Mouse (Mus musculus) midbrain, embryonic 14.5 days (tissue): ENCODE results near the gene Ugt1a9. TPM values are rescaled to one million over a fixed set of nuclear protein-coding genes. Genes with fewer than 3 reads are reported as not detected.
"Not testable (repeated sequence)": the region's sequence is repeated elsewhere in the genome, so short reads cannot be mapped to it uniquely, and the experiment has no call there.

Experiments
- ATAC-seq: fragments of 200-750 bp; cut with Nextera tagmentation; 2 replicates; pipeline ENCODE4 v1.8.0; 2017; ENCODE audit warnings: moderate number of reproducible peaks, moderate library complexity; ENCODE audit not compliant: low FRiP score, low TSS enrichment
- DNase-seq: peaks from one replicate; pipeline ENCODE4 v3.0.0-alpha.2; 2015
- H3K27ac ChIP-seq: fragments of 300-500 bp; sonication (generic); replicated peaks from 2 replicates; pipeline ENCODE4 v1.5.1; 2014; ENCODE audit warnings: mild to moderate bottlenecking, low read depth, low read length, moderate library complexity
- H3K27me3 ChIP-seq: fragments of 300-500 bp; sonication (generic); 2 replicates; pipeline ENCODE4 v1.6.1; 2014; ENCODE audit warnings: low read length, control low read depth, mixed read lengths; ENCODE audit not compliant: control insufficient read depth, insufficient read depth
- H3K36me3 ChIP-seq: fragments of 300-500 bp; sonication (generic); 2 replicates; pipeline ENCODE4 v1.6.1; 2014; ENCODE audit warnings: low read length, control low read depth; ENCODE audit not compliant: control insufficient read depth, insufficient read depth
- H3K4me1 ChIP-seq: fragments of 300-500 bp; sonication (generic); 2 replicates; pipeline ENCODE4 v1.6.1; 2014; ENCODE audit warnings: mild to moderate bottlenecking, antibody characterized with exemption, low read length, control low read depth; ENCODE audit not compliant: control insufficient read depth, insufficient read depth
- H3K4me2 ChIP-seq: fragments of 300-500 bp; sonication (generic); 2 replicates; pipeline ENCODE4 v1.6.1; 2014; ENCODE audit warnings: mild to moderate bottlenecking, low read length, moderate library complexity
- H3K4me3 ChIP-seq: fragments of 300-500 bp; sonication (generic); replicated peaks from 2 replicates; pipeline ENCODE4 v1.5.1; 2014; ENCODE audit warnings: low read depth, low read length
- H3K9ac ChIP-seq: fragments of 300-500 bp; sonication (generic); replicated peaks from 2 replicates; pipeline ENCODE4 v1.6.1; 2014; ENCODE audit warnings: mild to moderate bottlenecking, low read length, moderate library complexity
- H3K9me3 ChIP-seq: fragments of 300-500 bp; sonication (generic); 2 replicates; pipeline ENCODE4 v1.6.1; 2016; ENCODE audit warnings: low read length, control low read depth, mixed read lengths; ENCODE audit not compliant: control insufficient read depth
- WGBS: fragments of 180-500 bp; shearing (Covaris S2); extraction: QIAGEN DNeasy Blood & Tissue Kit; methylation state at CpG from one replicate; pipeline ENCODE4 v1.1.7; 2014; 5-methylcytosine and 5-hydroxymethylcytosine counted together
- polyA plus RNA-seq: library from polyadenylated mRNA; unstranded; fragments of >200 nt; fragmentation: Nextera tagmentation; extraction: Ambion mirVana; gene quantifications from 2 replicates; pipeline ENCODE4 v1.2.1, GENCODE M21; 2014

Ugt1a9 gene
- polyA plus RNA-seq, result not detected in 2 replicates

GRCm38 (mm10) chr1:88070495-88070894 lies at the start of gene Ugt1a9:
Gene Ugt1a9 (plus strand): TSS chr1:88070800.
- ATAC-seq (no peak), DNase-seq (no peak)
- H3K9ac ChIP-seq, result no peak within 1 kb of the TSS
- H3K27ac ChIP-seq, result no peak within 1 kb of the TSS
- H3K27me3 ChIP-seq, result no peaks in the 10 kb centered on the region
- WGBS, result 82% methylated on average over 2 of the region's 2 CpGs
- no peak within 1 kb of the TSS for H3K4me3 ChIP-seq
- no peak within 1 kb of the TSS for H3K4me2 ChIP-seq
- H3K9me3 ChIP-seq, result no peaks in the 10 kb centered on the region
- H3K36me3 ChIP-seq, result no peaks in the 10 kb centered on the region
- no peaks in the 10 kb centered on the region for H3K4me1 ChIP-seq

DNA sequence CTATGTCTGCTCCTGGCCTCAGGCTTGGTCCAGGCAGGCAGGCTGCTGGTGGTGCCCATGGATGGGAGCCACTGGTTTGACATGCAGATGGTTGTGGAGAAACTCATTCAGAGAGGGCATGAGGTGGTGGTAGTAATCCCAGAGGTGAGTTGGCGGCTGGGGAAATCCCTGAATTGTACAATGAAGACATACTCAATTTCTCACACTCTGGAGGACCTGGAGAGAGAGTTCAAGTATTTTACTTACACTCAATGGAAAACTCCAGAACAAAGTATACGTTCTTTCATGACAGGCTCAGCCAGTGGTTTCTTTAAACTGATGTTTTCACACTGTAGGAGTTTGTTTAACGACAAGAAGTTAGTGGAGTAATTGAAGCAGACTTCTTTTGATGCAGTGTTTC lies 45.4 kb upstream of the Ugt1a9 start:
- ATAC-seq, DNase-seq: not testable (repeated sequence)
- WGBS, result 83% methylated on average over 3 of the region's 3 CpGs

GRCm38 (mm10) chr1:88043044-88043443 lies 27.6 kb upstream of the Ugt1a9 start:
- not testable (repeated sequence) for H3K4me1 ChIP-seq, H3K9ac ChIP-seq, H3K27ac ChIP-seq, H3K4me2 ChIP-seq, H3K27me3 ChIP-seq, DNase-seq, H3K36me3 ChIP-seq, ATAC-seq, H3K4me3 ChIP-seq, H3K9me3 ChIP-seq
- WGBS, result 76% methylated on average over 1 of the region's 2 CpGs

More for the DNA sequence above, 45.4 kb upstream of the Ugt1a9 start:
- not testable (repeated sequence) for H3K27ac ChIP-seq, H3K4me1 ChIP-seq, H3K4me3 ChIP-seq, H3K9ac ChIP-seq, H3K36me3 ChIP-seq, H3K4me2 ChIP-seq, H3K27me3 ChIP-seq, H3K9me3 ChIP-seq

DNA sequence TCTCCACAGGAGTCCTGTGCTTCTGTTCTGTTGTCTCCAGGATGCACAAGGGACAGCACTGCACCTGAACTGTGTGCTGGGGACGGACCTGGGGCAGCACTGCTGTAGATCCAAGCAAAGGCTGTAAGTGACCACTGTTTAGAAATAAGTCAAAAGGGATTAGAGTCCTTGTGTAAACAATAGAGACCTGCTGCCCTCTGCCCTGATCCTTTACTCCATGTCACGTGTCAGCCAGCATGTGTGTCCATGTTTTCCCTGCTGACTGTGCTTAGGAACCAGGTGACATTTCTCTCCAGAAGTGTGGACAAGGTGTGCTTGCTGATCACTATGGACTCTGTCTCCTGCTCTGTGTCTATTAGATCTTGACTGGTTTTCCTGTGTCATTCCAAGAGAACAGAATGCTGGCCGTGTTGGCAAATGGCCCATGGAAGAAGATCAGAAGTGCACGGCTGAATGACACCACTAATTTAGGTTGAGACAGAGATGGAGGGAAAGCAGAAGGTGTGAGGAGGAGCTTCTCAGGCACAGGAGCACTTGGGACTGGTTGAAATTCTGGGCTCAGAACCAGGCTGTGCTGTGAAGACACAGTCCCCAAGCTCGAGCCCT lies 25.7 kb upstream of the Ugt1a9 start:
- 77% methylated on average over 3 of the region's 5 CpGs for WGBS
- H3K27ac ChIP-seq, DNase-seq: not testable (repeated sequence)

GRCm38 (mm10) chr1:88047408-88047807 lies 23.2 kb upstream of the Ugt1a9 start:
- not testable (repeated sequence) for H3K9me3 ChIP-seq, H3K27me3 ChIP-seq, DNase-seq, ATAC-seq, H3K9ac ChIP-seq, H3K4me3 ChIP-seq, H3K27ac ChIP-seq, H3K4me1 ChIP-seq, H3K36me3 ChIP-seq, H3K4me2 ChIP-seq
- 83% methylated on average over 2 of the region's 2 CpGs for WGBS

More for the DNA sequence above, 25.7 kb upstream of the Ugt1a9 start:
- not testable (repeated sequence) for ATAC-seq, H3K4me3 ChIP-seq, H3K4me2 ChIP-seq, H3K9me3 ChIP-seq, H3K27me3 ChIP-seq, H3K9ac ChIP-seq, H3K4me1 ChIP-seq, H3K36me3 ChIP-seq

DNA sequence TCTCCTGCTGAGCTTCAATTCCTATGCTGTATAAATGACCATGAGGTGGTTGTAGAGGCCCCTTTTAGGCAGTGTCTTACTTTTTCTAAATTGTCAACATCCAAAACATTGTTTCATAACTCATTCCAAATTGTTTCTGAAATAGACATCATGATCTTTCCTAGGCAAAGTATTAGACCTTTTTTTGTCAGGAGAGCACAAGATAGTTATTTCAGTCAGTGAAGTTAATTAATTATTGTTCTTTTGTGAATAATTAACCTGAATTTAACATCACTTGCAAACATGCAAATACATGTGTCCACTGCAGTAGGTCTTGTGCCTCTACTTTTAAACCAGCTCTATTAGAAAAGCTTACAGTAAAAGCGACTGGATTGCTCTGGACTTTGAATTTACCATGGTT lies 15.5 kb upstream of the Ugt1a9 start, which contains the start of gene Ugt1a10:
Ugt1a10 (plus strand) TSS at position 301 of the 400 bp plus-strand sequence.
- H3K36me3 ChIP-seq, result no peaks in the 10 kb centered on the region
- H3K4me2 ChIP-seq, result no peak within 1 kb of the TSS
- no peaks in the 10 kb centered on the region for H3K27me3 ChIP-seq
- no peak within 1 kb of the TSS for H3K4me3 ChIP-seq
- WGBS, result 85% methylated on average over 1 of the region's 1 CpGs
- H3K9ac ChIP-seq, result no peak within 1 kb of the TSS
- no peaks in the 10 kb centered on the region for H3K4me1 ChIP-seq
- DNase-seq (no peak), ATAC-seq (no peak)
- no peak within 1 kb of the TSS for H3K27ac ChIP-seq
- no peaks in the 10 kb centered on the region for H3K9me3 ChIP-seq

DNA sequence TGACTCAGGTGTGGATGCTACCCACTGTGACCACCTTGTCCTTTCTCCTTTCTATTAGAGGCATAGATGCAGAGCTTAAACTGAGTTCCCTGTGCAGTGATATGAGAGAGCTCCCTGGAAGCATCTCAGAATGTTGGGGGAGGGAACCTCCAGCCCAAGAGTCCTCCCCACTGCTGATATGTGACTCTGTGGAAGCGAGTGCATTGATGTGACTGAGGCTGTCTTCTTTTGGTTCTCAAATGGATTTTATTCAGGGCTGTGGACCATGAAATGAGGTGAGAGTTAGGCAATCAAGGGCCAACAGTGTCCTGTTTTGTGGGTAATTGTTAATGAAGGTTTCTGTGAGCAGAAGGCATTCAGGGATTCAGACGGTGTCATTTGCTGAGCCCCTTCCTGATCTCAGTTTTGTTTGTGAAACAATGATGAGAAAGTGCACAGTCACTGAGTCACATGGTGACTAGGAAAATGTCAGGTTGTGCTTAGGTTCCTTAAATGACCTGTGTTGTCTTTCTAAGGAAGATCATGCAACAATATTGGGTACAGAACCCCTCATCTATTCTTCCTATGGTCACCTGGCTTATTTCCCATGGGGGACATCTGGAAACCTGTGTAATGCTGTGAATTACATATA lies 4.0 kb upstream of the Ugt1a9 start:
- 63% methylated on average over 1 of the region's 2 CpGs for WGBS
- H3K27ac ChIP-seq, H3K9me3 ChIP-seq, ATAC-seq, H3K9ac ChIP-seq, H3K4me1 ChIP-seq, H3K4me3 ChIP-seq, H3K4me2 ChIP-seq, H3K36me3 ChIP-seq, H3K27me3 ChIP-seq, DNase-seq: not testable (repeated sequence)

DNA sequence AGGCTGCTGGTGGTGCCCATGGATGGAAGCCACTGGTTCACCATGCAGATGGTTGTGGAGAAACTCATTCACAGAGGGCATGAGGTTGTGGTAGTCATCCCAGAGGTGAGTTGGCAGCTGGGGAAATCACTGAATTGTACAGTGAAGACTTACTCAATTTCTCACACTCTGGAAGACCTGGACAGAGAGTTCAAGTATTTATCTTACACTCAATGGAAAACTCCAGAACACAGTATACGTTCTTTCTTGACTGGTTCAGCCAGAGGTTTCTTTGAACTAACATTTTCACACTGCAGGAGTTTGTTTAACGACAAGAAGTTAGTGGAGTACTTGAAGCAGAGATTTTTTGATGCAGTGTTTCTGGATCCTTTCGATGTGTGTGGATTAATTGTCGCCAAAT lies 302 bp downstream of the Ugt1a9 start:
- no peak for DNase-seq
- H3K9ac ChIP-seq, result no peak overlapping the region
- WGBS, result 87% methylated on average over 4 of the region's 4 CpGs

GRCm38 (mm10) chr1:88074471-88074870 lies 3.9 kb downstream of the Ugt1a9 start:
- H3K36me3 ChIP-seq, result no peaks in the 10 kb centered on the region
- H3K27ac ChIP-seq, result no peak overlapping the region
- ATAC-seq, result no peak
- WGBS, result 91% methylated on average over 2 of the region's 2 CpGs
- no peaks in the 10 kb centered on the region for H3K4me1 ChIP-seq
- DNase-seq, result no peak
- H3K9ac ChIP-seq, result no peak overlapping the region
- no peaks in the 10 kb centered on the region for H3K9me3 ChIP-seq
- H3K4me2 ChIP-seq, result no peak overlapping the region
- H3K4me3 ChIP-seq, result no peak overlapping the region
- H3K27me3 ChIP-seq, result no peaks in the 10 kb centered on the region

More for the DNA sequence above, 302 bp downstream of the Ugt1a9 start:
- no peaks in the 10 kb centered on the region for H3K27me3 ChIP-seq
- no peak for ATAC-seq
- no peak overlapping the region for H3K4me3 ChIP-seq
- H3K36me3 ChIP-seq, result no peaks in the 10 kb centered on the region
- H3K9me3 ChIP-seq, result no peaks in the 10 kb centered on the region
- no peaks in the 10 kb centered on the region for H3K4me1 ChIP-seq
- no peak overlapping the region for H3K27ac ChIP-seq
- no peak overlapping the region for H3K4me2 ChIP-seq
